Mouse (Mus musculus) liver (tissue): ENCODE measurements at regions not wholly inside any gene's neighbourhood (a gene's known extent, or its start where the extent isn't known, plus 50 kb on each side); places are given as distances from the start of the nearest gene placed in this dataset.

ENCODE experiments used
- DNase-seq: peaks from one replicate; pipeline ENCODE4 v3.0.0-alpha.2; 2020; ENCODE audit warnings: mixed read lengths

DNA sequence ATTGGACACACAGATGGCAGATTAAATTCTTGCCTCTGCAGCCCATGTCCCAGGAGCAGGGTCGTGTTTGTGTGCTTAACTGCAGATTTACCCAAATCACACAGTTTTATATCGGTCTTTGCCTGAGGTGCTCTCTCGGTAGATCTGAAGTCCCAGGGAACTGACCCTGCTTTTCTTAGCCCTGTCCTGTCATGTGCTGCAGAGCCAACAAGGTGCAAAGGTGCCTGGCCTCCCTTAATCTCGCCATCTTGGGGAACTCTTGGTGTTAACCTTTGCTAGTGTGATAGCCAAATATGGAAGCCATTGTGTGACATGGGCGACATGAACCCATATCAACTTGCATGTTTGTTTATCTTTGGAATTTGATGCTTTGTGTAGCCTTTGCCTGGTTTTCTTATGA, 107.1 kb upstream of the Lyplal1 start:
- DNase-seq = no peak

DNA sequence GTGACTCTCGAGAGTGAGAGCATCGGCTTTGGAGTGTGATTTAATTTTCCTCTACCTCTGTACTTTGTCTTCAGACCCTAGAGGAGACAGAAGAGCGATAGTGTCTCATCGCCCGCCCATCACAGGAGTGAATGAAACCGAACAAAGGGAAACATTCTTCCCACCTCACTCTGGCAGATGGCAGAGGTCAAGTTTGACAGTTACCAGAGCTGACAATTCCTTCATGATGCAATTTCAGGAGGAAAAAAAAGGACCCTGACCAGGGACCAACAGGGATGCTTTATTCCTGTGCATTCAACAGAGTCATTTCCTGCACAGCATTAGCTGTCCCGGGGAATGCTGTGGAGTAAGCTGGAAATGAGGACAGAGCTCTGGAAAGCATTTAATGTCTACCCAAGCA, 106.3 kb upstream of the Lyplal1 start:
- no peak for DNase-seq

DNA sequence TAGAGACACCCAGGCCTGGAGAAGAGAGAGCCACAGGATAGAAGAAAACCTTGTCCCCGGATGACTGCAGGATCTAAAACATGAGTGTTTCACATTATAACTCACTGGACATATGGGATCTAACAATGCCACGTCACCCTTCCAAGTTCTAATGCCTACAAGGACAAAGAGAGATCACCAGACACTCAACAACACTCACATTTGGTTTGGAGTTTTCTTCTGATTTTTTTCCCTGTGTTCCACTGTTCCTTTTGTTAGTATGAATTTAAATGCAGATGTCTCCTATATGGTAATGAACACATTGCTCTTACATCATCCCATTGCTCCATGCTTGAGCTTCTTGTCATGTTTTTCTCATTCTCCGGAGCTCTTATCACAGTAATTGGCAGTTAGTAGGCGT, 101.9 kb upstream of the Lyplal1 start:
- DNase-seq = no peak

DNA sequence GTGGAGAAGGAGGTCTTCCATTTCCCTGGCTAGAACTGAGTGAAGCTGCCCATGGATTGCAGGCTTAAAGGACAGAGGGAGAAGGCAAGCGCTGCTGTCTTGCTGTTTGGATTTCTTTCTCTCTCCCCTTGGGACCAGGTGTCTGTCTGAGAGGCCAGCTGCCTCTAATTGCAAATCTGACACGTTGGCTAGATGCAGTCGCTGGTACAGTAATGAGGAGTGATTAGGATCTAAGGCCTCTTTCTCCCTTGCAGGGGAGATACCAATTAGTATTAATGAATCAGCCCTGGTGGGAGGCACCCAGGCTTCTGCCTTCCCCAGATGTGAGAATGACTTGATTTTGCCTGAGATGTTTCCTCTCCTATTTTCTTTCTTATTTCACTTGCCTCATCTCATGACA, 100.1 kb upstream of the Lyplal1 start:
- DNase-seq = no peak

DNA sequence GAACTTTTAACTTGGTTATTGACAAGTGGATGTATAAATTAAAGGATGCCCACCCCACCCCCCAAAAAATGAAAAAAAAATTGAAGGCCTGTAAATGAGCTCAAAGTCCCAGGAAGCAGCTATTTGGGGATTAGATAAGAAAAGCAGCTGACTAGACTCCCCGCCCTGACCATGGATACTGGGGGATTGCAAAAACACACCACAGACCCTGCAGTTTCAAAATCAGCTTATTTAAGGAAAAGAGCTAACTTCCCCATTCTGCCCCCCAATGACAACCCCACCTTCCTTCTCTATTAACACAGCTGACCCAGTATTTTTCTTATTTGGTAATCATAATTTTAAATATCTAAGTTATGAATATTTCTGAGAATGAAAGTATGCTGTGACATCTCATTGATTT, 87.0 kb upstream of the Lyplal1 start:
- DNase-seq = no peak

DNA sequence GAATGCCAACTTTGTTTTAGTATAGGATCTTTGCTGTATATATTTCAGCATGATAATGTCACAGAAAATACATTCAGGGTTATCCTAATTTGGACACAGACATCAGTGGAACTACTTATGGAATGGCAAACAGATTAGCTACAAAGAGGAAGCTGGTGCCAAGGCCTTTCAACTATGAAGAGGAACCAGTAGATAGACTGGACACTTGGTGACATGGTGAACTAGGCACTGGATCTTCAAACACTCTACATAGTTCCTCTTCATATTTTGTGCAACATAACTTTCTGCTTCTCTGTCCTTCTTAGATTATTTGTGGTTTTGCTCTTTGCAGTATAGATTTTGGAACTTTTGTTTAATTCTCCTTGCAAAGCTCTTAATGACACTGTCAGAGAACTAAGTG, 85.4 kb upstream of the Lyplal1 start:
- DNase-seq = no peak

DNA sequence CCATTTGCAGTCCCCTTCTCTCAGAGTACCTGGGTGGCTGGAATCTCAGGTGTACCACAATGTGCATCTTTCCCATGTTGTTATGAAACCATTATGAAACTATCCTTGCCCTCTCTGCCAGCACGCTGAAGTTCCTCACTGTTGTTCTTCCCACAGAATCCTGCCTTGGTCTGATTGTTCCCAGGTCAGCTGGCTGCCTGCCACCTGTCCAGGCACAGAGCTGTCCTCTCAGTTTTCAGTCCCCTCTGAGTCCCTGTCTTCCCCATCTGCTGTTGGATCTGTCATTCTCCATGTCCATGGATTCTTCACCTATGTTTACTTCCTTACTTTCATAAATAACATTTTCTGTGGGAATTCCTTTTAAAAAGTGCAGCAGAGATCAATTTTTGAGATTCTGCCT, 81.3 kb upstream of the Lyplal1 start:
- DNase-seq = no peak

DNA sequence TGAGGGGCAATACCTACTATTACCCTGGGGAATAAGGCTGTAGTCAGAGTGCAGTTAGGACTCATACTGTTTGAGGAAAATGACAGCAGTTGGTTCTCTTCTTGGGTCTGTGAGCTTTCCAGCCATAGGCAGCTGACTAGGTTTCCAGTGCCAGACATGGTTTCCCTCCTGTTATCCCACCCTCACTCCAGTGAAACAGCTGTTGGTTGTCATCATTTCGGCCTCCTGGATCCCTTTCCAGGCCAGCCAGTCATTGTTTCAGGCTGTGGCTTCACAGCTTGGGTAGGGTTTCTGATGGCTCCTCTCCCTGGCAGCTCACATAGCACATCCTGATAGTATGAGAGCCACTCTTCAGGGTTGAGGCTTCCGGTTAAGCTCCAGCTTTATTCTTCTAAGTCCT, 79.9 kb upstream of the Lyplal1 start:
- DNase-seq = no peak

DNA sequence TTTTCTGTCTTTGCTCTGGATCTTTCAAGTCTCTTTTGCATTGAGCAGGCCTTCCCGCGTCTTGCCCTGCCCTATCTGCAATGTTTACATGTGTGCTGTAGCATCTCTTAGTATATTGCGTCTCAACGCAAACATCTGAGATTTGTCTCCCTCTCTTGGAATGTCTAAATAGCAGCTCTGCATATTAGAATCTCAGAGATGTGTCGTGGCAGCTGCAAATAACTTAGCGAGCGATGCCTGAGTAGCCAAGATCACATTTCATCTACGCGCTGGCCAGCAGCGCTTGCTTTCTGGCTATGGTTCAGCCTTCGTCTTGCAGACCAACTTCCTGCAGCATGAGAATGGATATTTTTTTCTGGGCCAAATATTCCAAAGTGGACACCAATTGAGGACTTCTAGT, 72.3 kb upstream of the Lyplal1 start:
- DNase-seq = no peak

DNA sequence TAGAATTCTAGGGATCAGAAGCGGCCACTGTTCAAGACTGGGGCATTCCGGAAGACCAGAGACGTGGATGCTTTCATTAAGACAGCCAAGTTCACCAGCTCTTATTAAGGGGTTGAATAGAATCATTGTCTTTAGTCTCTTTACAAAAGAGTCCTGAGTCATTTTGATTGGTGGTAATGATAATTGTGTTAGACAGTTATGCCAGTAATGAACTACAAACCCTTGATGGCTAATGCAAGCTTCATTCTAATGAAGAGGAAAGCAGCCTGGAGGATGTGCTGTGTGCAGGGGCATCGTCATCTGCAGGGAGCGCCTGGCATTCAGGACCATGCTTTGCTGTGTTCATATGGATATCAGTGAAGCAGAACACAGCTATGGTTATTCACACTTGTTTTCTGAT, 70.3 kb upstream of the Lyplal1 start:
- DNase-seq = no peak

DNA sequence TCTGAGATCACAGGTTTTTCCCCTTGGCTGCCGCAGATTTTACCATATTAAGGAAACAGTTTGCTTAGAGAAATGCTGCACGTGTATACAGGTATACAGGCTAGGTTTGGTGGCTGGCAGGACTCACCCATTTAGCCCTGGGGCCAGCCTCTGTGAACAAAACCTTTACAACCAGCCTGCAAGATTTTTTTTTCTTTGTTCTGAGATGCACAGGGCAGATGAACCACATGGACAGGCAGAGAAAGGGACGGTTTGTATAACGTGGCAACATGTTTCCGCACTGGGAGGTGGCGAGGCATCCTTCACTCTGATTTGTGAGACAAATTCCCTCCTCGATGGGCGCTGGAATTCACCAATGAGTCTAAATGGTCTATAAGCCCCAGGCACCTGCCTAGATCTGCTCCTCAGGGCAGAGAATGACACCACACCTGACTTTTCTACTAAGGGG, 66.1 kb upstream of the Lyplal1 start:
- DNase-seq = no peak

DNA sequence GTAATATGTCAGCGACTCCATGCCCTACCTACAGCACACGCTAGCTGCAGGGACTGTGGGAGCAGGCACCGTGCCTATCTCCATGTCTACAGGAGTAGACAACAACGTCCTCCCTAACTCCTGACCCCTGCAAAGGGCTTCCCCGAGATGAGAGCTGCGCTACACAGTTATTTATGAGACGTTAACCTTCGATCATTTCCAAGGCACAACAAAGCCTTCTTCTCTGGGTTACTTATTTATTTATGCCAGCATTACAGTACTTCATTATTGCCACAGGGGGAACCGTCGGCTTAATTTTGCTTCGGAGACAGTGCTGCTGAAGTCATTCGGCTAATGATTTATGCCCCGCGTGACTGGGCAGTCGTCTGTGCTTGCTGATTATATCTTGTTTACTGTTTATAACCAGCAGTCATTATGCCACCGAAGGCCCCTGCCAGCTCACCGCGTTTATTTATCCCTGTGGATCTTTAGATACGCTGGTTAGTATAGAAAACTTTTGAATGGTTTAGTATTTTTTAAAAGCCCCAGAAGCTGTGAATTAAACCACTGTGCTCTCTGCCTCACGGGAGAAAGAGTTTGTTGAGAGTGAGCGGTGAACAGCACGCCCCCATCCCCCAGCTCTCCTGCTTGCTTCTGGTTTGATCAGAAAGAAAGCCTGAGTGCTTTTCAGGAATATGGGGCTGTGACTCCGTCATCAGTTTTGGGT, 65.5 kb upstream of the Lyplal1 start:
- DNase-seq = peak; percentile 16

DNA sequence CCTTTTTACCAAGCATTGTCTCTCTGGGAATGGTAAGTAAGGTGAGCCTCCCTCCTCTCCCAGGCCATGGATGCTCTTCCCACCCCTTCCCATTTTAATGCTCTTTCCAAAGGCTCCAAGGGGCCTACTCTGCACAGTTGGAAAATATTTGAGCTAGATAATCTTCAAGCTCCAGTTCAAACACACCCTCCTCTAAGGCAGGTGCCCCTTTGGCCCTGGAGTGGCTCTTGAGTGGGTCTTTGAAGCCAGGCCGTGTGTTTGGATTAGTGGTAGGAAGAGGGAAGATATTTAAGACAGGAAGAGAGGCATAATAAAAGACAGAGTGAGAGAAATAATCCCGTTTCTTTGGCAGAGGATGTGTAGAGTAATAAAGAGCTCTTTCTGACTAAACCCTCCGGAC, 59.9 kb upstream of the Lyplal1 start:
- DNase-seq = no peak

DNA sequence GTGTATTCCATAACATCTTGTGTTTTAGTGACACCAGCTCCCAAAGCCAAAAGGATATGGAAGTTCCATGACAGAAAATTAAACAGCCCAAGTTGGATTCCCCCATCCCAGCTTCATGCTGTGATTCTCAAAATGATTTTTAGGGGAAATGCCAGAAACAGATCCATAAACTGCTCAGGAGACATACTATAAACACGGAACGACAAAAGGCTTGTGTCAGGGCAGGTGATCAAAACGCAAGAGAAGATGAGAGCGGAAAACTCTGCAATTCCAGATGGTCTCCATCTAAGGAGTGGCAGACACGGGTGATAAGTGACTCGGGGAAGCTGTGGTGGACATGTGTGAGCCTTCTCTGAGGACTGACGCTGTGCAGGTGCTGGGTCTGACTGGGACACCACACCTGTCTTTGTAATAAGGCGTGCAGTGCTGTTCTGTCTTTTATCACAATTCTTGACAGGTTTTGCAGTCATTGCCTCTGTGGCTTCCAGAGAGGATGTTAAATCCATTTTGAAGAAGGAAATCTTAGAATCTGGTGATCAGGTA, 56.4 kb upstream of the Lyplal1 start:
- no peak for DNase-seq

DNA sequence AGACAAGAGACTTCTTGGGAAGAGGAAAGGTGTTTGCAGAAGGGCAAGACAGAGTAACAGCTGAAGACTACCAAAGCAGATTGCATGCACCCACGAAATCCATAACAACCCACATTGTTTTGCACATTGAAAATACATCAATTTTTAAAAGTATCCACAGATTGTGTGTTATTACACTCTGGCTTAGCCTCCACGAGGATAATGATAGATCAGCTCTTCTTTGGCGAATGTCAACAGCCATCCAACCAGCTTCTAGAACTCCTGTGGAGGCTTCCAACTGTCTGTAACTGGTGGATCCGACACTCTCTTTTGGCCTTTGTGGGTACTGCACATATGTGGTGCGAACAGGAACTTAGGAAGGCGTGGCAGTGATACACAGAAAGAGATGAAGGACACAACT, 54.6 kb upstream of the Lyplal1 start:
- DNase-seq = no peak
